Mouse (Mus musculus) CD4-positive, CD25-positive, alpha-beta regulatory T cell, adult 2 months (primary cell): ENCODE results near the gene Gm20883.
"Not testable (repeated sequence)": the region's sequence is repeated elsewhere in the genome, so short reads cannot be mapped to it uniquely, and the experiment has no call there.

ENCODE experiments used
- DNase-seq: peaks from one replicate; pipeline ENCODE4 v3.0.0-alpha.2; 2012; ENCODE audit warnings: low read depth, low spot score

Gm20883 gene

DNA sequence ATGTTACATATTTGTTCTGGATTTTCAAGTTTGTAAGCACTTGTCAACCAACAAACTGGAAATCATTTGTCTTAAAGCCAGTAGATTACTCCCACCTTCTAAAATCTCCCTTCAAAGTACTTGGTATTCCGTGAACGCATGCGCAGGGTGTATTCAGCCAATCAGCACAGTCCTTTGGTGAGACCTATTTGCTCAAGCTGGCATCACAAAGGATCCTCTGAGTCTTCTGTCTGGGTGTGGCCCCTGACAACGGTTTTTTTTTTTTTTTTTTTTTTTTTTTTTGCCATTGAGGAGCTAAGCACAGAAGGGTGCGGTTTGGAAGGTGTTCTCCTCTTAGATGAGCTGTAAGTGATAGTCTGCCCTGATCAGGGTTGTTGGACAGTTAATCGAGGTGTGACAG lies at the start of gene Gm20883:
Gm20883 (plus strand) TSS at position 301 of the 400 bp plus-strand sequence.
- DNase-seq = not testable (repeated sequence)
